Mouse (Mus musculus): Measurements from ENCODE around the gene Gli2.

The Gli2 gene

GRCm38 (mm10) chr1:118916477-118917075, 136.8 kb downstream of the Gli2 start:
- in situ Hi-C loops (cut with MboI; ENCODE audit: low pct_unique_long_range_greater_than_20kb in 1 of 2, low sequenced_read_pairs in 2 of 2, unreplicated experiment in 1 of 2), result no loop called here

DNA sequence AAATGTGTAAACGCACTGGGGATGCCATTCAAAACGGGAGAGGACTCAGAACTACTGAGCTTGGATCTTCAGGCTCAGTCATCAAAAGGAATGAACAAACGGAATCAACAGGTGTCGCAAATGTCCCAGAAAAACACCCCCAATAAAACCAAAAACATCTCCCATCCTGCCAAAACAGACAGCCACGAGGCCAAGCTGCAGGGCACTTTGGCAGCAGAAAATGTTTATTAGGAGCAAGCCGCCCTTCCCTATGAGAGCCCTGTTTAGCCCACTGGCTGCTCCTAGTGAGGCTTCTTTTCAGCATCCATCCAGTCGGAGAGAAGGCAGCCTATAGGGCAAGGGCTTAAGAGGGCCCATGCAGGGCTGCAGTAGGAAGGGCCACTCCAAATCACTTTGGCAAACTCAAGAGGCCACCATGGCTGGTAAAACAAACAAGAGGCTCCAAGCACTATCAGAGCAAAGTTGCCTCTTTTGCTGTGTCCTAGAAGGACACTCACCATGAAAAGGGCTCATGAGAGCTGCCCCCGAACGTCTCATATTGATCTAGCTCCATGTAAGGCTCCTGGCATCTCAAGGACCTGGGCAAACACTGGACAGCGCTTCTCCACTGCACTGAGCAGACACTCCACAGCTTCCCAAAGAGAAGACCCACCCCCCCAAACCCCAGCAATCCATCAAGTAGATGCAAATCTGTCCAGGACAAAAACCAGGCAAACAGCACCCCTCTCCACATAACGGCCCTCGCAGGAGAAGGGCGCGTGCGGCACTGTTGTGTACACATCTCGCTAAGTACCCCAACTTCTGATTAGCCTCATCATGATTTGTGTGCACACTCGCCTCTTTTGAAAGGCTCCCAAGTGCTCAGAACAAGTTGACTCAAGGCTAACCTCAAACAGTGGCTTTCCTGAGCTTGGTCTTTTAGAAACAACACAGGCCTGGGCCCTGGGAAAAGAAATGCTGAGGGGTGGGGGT, 139.7 kb downstream of the Gli2 start:
- in situ Hi-C loops (cut with MboI; ENCODE audit: low pct_unique_long_range_greater_than_20kb in 1 of 2, low sequenced_read_pairs in 2 of 2, unreplicated experiment in 1 of 2), result no loop called here

DNA sequence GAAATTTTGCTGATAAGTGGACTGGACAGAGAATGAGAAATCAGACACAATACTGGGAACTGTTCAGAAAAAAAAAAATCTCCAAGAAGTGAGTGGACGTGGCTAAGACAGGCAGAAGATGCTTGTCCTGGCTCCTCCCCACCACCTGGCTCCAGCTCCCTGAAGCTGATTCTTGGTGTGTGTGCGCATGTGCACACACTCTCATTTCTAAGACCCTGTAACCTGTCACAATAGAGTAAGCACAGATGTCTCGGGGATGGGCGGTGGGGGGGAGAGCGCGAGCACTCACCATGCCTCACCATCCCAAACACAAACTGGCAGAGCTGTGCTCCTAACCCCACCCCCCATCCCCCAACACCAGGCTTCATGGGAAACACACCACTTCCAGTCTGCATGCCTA, 140.5 kb downstream of the Gli2 start:
- in situ Hi-C loops (cut with MboI; ENCODE audit: low pct_unique_long_range_greater_than_20kb in 1 of 2, low sequenced_read_pairs in 2 of 2, unreplicated experiment in 1 of 2), result no loop called here

GRCm38 (mm10) chr1:118911427-118911727, 142.0 kb downstream of the Gli2 start:
- in situ Hi-C loops (cut with MboI; ENCODE audit: low pct_unique_long_range_greater_than_20kb in 1 of 2, low sequenced_read_pairs in 2 of 2, unreplicated experiment in 1 of 2), result no loop called here

GRCm38 (mm10) chr1:118910693-118911426, 142.6 kb downstream of the Gli2 start:
- in situ Hi-C loops (cut with MboI; ENCODE audit: low pct_unique_long_range_greater_than_20kb in 1 of 2, low sequenced_read_pairs in 2 of 2, unreplicated experiment in 1 of 2), result no loop called here

- in situ Hi-C loops (cut with MboI; ENCODE audit: low pct_unique_long_range_greater_than_20kb in 1 of 2, low sequenced_read_pairs in 2 of 2, unreplicated experiment in 1 of 2), result no loop called here
Observed at GRCm38 (mm10) chr1:118909051-118909450, 144.4 kb downstream of the Gli2 start.

GRCm38 (mm10) chr1:118907574-118907973, 145.8 kb downstream of the Gli2 start:
- in situ Hi-C loops (cut with MboI; ENCODE audit: low pct_unique_long_range_greater_than_20kb in 1 of 2, low sequenced_read_pairs in 2 of 2, unreplicated experiment in 1 of 2), result no loop called here

DNA sequence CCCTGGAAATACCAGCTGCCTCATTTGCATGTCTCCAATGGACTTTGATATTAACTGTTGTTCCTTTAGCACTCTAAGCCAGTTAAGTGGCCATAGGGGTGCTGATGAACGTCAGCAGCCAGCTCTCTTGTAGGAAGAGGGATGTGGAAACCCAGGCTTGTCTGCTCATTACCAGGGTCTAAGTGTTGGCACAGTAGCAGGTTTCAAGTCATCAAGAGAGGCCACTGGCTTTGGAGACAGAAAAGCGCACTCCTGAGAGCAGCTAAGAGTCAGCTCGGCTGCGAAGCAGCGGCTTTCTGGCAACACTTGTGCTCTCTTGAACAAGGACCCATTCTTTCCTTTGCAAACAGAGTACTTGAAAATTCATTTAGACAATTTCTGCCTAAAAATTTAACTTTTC, 148.1 kb downstream of the Gli2 start:
- in situ Hi-C loops (cut with MboI; ENCODE audit: low pct_unique_long_range_greater_than_20kb in 1 of 2, low sequenced_read_pairs in 2 of 2, unreplicated experiment in 1 of 2), result no loop called here

DNA sequence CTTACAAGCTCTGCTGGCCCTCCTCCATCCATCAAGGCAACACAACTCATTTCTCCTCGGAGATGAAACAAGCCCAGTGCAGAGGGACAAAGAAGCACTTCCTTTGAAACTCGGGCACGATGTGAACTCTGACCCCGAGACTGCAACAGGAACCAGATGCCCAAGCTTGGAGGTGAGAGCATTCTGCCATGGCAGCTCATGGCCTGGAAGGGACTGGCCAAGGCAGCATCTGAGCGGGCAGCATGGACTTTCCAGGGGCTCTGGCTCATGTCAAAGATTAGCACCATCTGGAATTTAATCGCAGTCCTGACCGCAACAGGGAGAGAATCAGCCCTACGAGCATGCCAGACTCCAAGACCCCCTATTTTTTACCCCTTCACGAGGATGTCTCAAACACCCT, 148.5 kb downstream of the Gli2 start:
- in situ Hi-C loops (cut with MboI; ENCODE audit: low pct_unique_long_range_greater_than_20kb in 1 of 2, low sequenced_read_pairs in 2 of 2, unreplicated experiment in 1 of 2), result no loop called here

DNA sequence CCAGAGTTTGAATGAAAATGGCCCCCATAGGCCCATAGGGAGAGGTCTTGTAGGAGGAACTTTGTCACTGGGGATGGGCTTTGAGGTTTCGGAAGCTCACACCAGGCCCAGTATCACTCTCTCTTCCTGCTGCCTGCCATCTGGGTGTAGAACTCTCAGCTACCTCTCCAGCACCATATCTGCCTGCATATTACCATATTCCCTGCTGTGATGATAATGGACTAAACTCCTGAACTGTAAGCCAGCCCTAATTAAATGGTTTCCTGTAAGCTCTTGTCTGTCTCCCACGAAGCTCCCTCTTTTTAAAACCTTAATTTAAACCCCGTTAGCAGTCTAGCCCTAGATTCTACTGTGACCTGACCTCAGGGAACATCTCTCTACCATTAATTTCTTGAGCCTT, 149.0 kb downstream of the Gli2 start:
- in situ Hi-C loops (cut with MboI; ENCODE audit: low pct_unique_long_range_greater_than_20kb in 1 of 2, low sequenced_read_pairs in 2 of 2, unreplicated experiment in 1 of 2), result no loop called here

DNA sequence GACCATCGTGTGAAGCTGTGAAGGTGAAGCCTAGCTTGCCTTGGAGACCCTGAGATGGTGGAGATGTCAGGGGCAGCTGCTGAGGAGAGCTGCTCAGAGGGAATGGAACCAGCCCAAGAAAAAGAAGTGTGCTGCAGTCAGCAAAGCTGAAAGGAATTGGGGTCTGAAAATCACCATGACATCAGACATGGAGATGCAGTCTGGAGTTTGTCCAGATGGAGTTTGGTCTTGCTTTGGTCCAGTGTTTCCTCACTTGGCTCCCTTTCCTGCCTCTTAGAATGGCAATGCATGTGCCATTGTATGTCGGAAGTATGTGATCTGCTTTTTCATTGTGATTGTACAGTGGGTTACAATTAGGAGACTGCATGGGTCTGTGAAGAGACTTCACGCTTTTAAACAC, 149.7 kb downstream of the Gli2 start:
- in situ Hi-C loops (cut with MboI; ENCODE audit: low pct_unique_long_range_greater_than_20kb in 1 of 2, low sequenced_read_pairs in 2 of 2, unreplicated experiment in 1 of 2), result no loop called here

DNA sequence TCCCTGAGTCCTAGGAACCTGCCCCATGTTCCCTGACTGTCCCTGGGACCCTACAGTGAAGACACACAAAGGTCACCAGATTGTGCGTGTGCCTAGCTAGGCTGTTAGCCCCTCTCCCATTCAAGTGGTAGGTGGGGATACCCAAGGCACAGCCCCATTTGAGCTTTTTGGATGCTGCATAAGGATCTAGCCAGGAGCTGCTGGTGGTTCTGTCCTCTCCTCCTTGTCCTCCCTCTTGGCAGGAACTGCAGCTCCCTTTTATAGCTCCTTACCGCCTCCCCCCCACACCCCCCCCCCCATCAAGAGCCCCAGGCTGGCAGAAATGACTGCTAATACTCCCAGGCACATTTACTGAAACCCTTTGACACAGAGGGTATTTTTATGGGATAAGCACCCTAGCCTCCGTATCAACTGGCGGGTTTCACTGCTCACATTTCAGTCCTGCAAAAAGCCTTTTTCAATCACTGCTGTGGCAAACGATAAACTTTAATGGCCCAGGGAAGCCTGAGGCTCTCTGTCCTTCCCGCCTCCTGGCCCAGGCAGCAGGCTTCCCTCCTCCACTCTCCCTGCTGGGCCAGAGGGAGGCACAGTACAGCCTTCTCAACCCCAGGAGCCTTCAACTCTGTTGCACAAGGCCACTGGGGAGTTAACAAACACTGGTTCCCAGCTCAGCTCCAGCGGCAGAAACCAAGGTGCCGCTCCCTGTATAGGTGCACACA, 151.4 kb downstream of the Gli2 start:
- in situ Hi-C loops (cut with MboI; ENCODE audit: low pct_unique_long_range_greater_than_20kb in 1 of 2, low sequenced_read_pairs in 2 of 2, unreplicated experiment in 1 of 2), result no loop called here

GRCm38 (mm10) chr1:118898351-118898750, 155.1 kb downstream of the Gli2 start:
- in situ Hi-C loops (cut with MboI; ENCODE audit: low pct_unique_long_range_greater_than_20kb in 1 of 2, low sequenced_read_pairs in 2 of 2, unreplicated experiment in 1 of 2), result no loop called here

- in situ Hi-C loops (cut with MboI; ENCODE audit: low pct_unique_long_range_greater_than_20kb in 1 of 2, low sequenced_read_pairs in 2 of 2, unreplicated experiment in 1 of 2), result no loop called here
Observed at GRCm38 (mm10) chr1:118895026-118895762, 158.2 kb downstream of the Gli2 start.

GRCm38 (mm10) chr1:118891395-118891794, 162.0 kb downstream of the Gli2 start:
- in situ Hi-C loops (cut with MboI; ENCODE audit: low pct_unique_long_range_greater_than_20kb in 1 of 2, low sequenced_read_pairs in 2 of 2, unreplicated experiment in 1 of 2), result no loop called here

- in situ Hi-C loops (cut with MboI; ENCODE audit: low pct_unique_long_range_greater_than_20kb in 1 of 2, low sequenced_read_pairs in 2 of 2, unreplicated experiment in 1 of 2), result no loop called here
Observed at GRCm38 (mm10) chr1:118890125-118890875, 163.1 kb downstream of the Gli2 start.

- in situ Hi-C loops (cut with MboI; ENCODE audit: low pct_unique_long_range_greater_than_20kb in 1 of 2, low sequenced_read_pairs in 2 of 2, unreplicated experiment in 1 of 2), result no loop called here
Observed at GRCm38 (mm10) chr1:118880781-118881247, 172.6 kb downstream of the Gli2 start.
